Mouse (Mus musculus) thymus, postnatal 10 days (tissue): ENCODE measurements around the gene Slc4a1ap.
"Not testable (repeated sequence)": the region's sequence is repeated elsewhere in the genome, so short reads cannot be mapped to it uniquely, and the experiment has no call there.

Source experiments
- DNase-seq, 2 experiments: peaks; one replicate each; pipeline ENCODE4 v3.0.0; 2021; ENCODE audit warnings: low spot score in 2 of 2

Gene Slc4a1ap

DNA sequence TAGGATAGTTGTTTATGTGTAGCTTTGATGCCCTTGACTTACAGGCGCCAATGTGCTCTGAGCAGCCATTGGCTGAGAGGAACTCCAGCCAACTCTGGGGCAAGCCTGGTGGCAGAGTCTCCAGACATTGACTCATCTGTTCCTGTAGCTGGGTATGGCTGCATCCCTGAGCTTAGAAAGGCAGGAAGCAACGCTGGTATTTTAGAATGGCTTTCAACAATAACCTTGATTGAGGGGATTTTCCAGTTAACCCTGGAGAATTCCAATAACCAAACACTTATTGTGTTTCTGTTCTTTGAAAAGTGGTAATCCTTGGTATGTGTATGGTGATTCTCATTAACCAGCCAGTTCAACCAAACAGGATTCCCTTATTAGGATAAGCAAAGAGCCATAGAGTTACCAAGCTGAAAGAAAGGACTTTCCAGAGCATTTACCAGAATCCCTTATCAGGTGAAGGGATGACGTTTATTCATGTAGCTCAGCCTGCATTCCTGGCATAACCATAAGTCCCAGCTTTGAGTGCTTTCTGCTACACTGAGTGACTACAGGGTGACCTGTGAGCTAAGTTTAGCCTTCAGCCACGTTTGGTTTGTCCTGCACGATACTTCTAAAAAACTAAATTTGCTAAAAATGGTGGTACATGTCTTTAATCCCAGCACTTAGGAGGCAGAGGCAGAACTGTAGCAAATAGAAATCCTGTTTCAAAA lies 41.3 kb downstream of the Slc4a1ap start:
- no peak for DNase-seq

DNA sequence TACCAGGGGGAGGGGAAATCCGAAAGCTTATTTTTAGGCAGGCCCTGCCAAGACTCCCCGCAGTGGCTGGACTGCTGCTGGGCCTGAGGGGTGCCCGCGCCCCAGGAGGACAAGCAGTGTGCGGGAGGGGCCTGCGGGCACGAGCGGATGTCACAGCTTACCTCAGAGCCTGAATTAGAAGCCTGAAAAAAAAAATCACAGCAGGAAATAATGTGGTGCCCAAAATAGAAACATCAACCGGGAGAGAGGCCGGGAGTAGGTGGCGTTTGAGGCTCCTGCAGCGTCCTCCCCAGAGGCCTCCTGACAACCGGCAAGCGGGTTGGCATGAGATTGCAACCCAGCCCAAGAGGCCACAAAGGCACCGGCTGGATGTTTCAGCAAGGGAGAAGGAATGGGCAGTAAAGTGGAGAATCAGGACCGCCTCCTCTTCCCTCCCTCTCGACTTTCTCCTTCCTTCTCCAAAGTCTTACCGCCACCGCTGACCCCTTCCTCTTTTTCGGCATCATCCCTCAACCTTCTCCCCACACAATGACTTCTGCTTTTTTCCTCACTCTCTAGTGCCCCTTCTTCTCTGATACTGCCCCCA lies 44.3 kb downstream of the Slc4a1ap start:
- no peak for DNase-seq

DNA sequence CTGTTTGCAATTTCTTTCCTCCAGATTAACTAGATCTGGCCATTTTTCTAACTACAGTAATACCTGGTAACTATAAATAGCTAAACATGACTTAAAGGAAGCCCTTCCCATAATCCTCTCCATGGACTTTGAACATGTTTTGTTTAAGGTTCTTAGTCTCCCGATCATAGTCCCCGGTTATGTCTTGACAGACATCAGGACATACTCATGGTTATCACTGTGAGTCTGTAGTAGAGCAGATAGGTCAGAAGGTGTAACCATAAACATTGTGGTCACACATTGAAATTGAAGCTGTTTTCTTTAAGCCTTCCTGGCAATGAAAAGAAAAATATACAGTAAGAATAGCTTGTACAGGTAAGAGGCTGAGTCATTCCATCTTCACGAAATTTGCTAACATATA lies 46.9 kb downstream of the Slc4a1ap start:
- no peak for DNase-seq

DNA sequence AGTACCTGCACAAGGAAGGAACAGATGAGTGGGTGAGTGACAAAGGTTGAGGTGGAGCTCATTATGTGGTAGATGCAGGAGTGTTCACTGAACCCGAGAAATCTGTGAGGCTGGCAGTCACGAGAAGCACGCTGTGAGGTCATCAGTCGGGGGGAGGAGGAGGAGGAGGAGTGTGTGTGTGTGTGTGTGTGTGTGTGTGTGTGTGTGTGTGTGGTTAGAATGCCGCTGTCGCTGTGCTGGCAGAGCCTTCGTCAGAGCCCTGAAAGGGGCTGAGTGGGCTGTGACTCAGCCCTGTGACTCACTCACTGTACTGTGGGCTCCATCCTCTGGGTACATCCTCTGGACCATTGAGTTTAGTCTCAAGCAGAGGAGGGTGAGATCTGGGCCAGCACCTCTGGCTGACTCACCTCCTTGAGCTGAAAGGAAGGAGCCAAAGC lies 49.8 kb downstream of the Slc4a1ap start:
- no peak for DNase-seq

DNA sequence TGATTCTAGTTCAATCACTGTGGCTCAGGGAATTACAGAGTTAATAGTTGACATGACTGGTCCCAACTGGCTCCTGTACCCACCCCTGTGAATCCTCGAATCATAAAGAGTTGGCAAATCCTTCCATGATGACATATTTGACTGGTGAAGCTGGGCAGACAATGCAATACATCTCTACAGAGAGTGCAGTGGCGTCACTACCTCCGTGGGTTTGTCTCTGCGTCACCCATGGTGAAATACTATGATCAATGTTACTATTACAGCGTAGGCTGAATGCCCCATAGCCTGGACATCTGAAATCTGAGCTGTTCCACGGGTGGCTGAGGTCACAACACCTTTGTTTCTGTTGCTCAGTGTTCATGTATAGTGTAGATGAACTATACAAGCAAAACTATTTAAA lies 54.5 kb downstream of the Slc4a1ap start:
- DNase-seq, result no peak

DNA sequence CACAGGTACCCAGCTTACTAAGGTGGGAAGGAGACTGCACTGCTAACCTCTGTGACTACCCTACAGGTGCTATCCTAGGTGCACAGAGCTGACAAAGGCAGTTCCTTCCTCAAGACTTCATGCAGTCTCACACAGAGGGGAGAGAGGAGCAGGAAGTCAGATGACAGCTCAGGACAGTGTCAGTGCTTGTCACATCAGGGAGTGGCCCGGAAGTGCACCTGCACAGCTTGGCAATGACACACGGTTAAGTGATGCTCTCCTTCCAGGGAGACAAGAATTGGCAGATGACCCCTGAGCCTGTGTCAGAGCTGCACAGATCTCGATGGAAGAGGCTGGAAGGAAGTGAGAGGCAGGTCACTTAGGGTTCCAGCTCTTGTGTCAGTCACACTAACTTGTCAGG lies 55.1 kb downstream of the Slc4a1ap start:
- DNase-seq, result no peak

DNA sequence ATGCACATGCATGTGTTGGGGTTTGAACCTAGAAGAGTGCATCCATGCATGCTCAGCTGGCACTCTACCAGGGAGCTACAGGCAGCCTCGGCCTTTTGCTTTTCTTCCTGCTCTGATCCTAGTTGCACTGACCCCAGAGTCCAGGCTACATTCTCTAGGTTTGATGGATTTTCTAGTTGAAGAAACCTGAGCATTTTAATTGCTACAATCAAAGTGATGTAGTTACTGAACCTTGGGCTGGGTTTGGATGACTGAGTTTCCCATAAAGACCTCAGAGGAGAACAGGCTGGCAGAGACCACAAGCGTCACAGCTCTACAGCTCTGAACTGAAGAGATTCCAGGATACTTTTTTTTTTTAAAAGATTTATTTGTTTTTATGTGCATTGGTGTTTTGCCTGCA lies 56.5 kb downstream of the Slc4a1ap start:
- no peak for DNase-seq

DNA sequence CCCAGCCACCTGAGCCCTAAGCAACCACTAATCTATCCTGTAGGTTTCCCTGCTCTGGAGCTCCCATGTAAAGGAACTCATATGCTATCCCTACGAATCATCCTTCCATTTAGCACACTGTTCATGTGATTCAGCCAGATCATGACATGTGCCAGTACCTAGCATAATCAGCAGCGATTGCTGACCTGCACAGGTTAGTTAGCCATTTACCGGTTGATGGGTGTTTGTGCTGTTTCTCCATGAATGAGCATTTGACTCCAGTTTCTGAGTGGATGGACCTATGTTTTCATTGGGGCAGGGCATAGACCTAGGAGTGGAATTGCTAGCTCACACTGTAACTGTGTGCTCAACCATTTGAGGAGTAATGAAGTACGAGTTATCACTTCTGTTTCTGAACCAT lies 58.7 kb downstream of the Slc4a1ap start:
- DNase-seq, result no peak

DNA sequence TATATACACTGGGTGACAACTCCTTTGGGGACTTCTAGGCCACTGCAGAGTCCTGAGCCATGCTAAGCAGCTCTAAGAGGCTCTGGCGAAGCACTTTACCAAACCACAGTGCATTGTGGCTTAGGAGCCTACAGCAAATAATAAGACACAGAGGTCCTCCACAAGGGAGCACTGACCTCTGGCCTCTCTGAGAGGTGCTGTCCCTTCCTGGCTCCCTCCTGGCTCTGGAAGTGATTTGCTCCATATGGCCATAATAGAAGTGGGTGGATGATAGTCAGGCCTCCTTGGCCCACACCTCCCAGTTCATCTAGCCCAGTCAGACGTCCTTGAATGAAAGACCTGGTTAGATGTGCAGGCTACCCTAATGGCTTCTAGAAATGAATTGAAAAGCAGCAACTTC lies 61.2 kb downstream of the Slc4a1ap start:
- no peak for DNase-seq

DNA sequence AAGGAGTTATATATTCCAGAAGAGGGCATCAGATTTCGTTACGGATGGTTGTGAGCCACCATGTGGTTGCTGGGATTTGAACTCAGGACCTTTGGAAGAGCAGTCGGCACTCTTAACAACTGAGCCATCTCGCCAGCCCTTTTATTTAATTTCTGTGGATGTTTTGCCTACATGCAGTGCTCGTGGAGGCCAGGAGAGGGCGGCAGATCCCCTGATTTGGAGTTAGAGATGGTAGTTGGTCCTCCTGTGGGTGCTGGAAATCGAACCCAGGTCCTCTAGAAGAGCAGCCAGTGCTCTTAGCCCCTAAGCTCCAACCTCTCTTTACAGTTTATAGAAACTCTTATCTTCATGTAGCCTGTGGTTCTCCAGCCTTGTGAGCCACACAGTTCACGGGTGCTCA lies 61.9 kb downstream of the Slc4a1ap start:
- not testable (repeated sequence) for DNase-seq

DNA sequence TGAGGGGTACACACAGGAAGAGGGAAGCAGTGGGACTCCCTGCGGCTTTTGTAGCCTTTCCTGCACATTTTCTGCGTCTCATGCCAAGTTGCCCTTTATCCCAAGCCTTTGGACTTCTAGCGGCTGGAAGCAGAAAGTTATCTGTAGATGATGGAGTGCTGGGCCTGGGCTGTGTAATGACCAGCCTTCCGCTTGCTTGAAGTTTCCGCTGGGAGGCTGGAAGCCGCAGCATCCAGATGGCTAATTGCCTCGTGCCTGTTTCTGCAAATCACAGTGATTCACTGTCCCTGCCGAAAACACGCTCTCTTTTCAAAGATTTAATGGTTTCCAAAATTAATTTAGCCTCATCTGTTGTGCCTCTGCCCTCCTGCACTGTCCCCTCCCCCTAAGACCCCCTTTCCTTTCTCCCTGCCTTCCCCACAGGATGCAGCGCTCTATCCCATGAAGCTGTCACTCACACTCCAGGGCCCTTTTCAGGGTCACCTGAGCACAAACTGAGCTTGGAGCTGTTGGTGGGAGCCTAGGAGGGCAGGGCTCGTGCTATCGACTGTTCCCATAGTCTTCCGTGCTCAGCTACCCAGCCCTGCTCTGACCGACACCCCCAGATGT lies 63.0 kb downstream of the Slc4a1ap start:
- DNase-seq, result no peak

DNA sequence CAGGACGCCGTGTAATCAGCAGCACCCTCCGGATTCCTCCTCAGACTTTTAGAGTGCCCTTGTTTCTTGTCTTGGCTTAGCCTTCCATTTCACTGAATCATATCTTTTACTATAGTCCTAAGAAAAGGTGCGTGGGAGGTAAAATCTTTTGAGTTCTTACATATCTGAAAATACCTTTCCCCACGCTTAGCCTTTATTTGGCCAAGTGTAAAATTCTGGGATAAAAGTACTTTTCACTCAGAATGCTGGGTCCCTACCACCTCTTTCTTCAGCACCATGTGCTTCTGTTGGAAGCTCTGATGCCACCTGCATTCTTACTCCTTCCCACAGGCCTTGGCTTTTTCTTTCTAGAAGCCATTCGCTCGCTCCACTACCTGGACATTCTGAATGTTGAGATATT lies 64.3 kb downstream of the Slc4a1ap start:
- DNase-seq, result no peak

DNA sequence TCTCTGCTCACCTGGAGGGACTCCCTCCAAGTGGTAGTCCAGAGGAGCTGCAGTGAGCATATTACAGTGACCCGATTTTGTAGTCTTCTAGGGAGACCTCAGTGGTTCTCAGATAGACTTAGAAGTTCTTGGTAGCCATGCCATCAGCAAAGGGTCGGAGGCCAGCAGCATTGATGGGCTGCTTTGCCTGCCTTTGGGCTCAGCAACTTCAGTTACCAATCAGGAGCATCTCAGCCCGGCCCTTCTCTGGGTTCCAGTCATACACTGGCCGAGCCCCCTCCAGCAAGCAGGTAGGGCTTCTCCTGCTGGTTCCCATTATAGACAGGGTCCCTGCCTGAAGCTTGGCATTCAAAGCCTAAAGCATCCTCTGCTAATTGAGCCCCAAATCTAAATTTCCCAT lies 69.1 kb downstream of the Slc4a1ap start:
- DNase-seq, result no peak

DNA sequence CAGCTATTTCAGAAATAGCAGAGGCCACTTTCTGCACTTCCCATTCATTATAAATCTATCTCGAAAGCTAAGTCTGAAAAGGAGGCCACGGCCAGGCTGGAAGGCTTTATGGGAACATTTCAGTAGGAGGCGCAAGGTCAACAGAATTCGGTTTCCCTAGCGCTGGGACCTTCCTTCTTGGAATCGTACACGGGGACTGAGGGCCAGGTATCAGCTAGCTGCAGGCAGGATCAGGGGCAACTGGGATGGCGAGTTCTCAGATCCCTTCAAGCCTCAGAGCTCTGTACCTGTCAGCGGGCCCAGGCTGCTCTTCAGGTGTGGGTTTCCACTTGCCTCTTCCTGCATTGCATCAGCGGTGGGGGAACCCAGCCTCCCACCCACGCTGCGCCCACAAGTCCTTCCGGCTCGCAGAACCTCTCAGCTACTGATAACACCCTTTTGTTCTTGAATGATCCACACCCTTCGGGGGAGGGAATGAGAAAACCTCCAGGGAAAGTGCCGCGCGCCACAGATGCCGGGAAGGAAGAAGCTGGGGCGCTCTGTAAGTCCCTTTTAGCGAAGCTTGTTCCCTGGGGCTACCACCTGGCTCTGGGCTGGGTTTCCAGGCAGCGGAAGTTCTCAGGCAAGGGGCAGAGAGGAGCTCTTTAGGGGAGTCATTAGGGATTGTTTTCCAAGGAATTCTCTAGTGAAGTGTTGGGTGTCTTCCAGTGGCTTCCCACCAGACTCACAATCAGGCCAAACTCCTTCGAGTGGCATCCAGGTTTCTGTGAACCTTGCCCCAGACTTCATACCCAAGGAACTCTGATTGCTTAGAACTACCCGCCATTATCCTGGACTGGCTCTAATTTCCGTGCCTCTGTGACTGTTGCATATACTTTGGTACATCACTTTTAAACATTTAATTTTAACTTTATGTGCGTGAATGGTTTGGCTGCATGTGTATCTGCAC lies 70.0 kb downstream of the Slc4a1ap start, which contains the start of gene Mrpl33:
Gene Mrpl33 (plus strand): TSS at position 455 of the 949 bp plus-strand sequence.
- DNase-seq, result peak; percentile 64 to 67

DNA sequence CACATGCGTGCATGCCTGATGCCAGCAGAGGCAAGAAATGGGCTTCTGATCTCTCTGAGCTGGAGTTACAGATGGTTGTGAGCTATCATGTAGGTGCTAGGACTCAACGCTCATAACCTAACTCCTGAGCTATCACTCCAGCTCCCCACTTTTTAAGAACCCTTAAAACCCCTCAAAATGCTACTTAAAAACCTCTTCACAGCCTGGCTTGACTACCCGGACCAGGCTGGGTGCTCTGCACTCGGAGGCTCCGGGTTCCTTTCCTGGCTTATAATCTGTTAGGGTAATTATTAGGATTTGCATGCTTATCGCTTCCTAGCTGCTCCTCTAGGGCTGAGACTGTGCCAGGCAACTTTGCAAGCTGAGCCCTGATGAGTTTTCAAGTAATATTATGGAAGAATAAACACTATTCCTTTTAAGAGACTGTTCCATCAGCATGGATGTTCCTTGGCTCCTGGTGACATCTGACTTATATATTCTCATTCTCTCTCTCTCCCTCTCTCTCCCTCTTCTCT lies 70.7 kb downstream of the Slc4a1ap start:
- DNase-seq, result no peak

DNA sequence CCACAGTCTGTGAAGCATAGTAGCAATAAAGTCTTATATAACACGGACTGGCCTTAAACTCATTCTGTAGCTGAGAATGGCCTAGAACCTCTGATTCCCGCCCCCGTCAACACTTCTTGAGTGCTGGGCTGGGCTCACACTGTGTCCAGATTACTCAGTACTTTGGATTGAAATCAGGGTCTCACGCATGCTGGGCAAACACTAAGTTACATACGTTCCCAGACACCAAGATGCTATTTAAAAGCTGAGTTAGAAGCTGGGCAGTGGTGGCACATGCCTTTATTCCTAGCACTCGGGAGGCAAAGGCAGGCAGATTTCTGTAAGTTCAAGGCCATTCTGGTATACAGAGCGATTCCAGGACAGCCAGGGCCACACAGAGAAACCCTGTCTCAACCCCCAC lies 71.3 kb downstream of the Slc4a1ap start:
- DNase-seq, result no peak

DNA sequence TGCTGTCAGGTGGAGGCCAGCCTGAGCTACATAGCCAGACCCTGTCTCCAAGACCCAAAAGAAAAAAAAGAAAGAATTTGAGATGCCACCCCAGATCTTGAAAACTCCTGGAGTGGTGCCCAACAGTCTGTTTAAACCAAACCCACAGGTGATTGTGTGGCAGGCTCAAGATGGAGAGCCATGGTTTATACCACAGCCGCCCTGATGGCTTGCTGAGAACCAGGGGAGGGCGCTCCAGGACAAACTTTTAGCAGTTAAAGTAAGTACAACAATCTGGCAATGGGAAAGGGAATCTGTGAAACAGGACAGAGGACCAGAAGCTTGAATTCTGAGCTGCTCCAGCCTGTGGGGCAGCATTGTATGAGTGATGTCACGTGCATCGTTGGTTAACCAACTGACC lies 71.8 kb downstream of the Slc4a1ap start:
- peak in 1 of 2 experiments; percentile 44 for DNase-seq

DNA sequence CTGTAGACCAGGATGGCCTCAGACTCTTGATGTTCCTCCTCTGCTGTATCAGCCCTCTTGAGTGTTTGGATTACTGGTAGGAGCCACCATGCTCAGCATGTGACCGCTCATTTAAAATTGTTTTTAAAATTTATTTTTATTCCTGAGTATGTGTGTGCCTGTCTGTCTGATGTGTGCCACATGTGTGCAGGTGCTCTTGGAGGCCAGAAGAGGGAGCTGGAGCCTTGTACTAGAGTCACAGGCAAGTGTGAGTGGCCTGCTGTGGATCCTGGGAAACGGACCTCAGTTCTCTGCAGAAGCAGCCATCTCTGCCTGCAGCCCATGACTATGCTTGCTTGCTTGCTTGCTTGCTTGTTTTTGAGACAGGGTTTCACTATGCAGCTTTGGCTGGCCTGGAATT lies 72.4 kb downstream of the Slc4a1ap start:
- no peak for DNase-seq

DNA sequence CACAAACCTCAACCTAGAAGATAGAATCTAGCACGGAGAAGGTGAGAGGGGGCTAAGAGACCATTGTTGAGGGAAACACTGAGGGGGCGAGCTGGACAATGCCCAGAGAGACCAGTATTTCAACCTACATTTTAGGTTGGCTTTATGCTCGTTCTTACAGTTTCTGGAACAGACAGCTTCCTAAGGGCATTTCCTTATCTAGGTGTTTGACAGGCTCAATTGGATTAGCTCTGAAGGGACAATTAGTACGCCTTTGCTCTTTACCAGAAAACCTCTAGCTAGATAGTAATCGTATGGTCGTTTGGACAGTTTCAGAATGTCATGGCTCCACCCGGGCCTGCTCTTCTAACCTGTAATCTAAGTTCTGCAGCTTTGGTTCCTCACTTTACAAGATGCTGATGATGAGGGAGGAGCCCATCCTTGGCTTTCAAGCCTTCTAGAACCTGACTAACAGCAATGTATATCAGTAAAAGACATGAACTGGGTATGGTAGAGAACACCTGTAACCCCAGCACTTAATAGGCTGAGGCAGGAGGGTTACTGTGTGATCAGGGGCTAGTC lies 74.4 kb downstream of the Slc4a1ap start:
- DNase-seq, result no peak

DNA sequence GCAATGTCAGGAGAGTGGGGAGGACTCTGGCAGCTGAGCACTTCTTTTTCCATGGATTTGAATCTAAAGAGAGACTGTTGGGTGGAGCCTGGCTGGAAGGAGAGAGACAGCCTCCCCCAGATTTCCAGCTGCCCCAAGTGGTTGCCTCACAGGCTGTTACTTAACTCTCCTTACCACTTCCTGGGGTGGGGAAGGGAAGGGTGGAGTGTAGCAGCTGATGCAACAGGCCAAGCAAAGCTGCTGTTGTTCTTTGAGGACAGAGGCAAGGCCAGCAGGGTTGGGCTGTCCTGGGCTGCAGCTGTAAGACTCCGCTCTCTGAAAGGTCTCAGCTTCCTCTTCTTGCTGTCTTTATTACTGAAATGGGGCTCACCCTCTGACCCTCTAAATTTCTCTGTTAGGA lies 75.6 kb downstream of the Slc4a1ap start:
- peak; percentile 59 to 60 for DNase-seq

DNA sequence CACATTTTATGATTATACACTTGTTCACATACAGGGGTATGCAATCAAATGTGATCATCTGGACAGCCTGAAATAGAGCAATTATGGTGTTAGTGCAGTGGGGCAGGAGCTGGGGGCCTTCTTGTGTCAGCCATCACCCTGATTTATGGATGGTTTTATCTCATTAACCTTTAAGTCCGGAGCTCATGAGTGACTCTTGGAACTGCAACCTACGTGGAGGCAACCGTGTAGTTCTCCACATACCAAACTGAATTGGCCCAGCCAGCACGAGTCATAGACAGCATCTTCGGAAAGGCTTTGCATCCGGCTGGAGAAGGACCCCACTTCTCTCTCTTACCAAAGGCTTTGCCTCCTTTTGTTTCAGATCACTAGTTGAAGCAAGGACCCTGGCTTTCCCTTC lies 77.0 kb downstream of the Slc4a1ap start:
- no peak for DNase-seq

DNA sequence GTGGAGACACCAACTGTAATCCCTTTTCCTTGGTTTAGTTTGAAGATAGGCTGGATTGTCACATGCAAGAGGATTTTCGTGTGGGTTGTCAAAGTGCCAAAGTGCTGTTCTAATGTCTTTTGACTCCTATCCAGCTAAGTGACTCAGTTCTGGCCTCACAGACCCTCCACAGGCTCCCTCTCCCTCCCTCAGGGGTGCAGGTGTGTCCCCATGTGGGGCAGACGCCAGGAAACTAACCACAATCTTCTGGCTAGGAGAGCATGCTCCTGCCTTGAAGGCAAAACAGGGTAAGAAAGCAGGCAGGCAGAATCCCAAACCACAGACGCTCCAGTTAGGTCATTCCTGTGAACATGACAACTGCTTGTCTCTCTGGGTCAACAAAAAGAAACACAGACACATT lies 79.4 kb downstream of the Slc4a1ap start:
- DNase-seq, result peak; percentile 47 to 63
